Mouse (Mus musculus) E14TG2a.4 (cell line): Measurements from ENCODE around the gene Psmf1.

Source experiments
- CTCF ChIP-seq: conservative IDR thresholded peaks from 2 replicates; pipeline ENCODE4 v1.5.1; 2014; ENCODE audit warnings: low read length
- POU5F1 ChIP-seq: IDR thresholded peaks from 2 replicates; pipeline ENCODE4 v1.6.1; 2014; ENCODE audit warnings: low read length, borderline replicate concordance

GRCm38 (mm10) chr2:151733151-151733865, 10.7 kb downstream of the Psmf1 start:
- no peak for TF ChIP-seq CTCF
- no peak for TF ChIP-seq POU5F1
